Comparison of ENCODE assay signal across 9 mouse cellular contexts in genomic region chr1:111633860-111634460, GRCm38 (mm10).
DNase-seq lines count a peak whose midpoint lies in the region; ATAC-seq lines count a peak whose summit lies in the region.
"Had no signal": no experiment of that assay in that cellular context is flagged by ENCODE, and none has a peak within 500 bp of the region (broad histone marks: within the 10 kb centered on the region; RNA-seq: fewer than 3 reads in every experiment).

No protein-coding gene starts in this region.

- no peak overlapping the region for H3K4me2 ChIP-seq in embryonic facial prominence, embryonic 11.5 days (ENCODE audit: low read depth, low read length)
- no peak overlapping the region for H3K4me2 ChIP-seq in midbrain, embryonic 11.5 days
- H3K4me2 ChIP-seq in hindbrain, embryonic 12.5 days (replicated peaks) = no peak overlapping the region
- H3K4me2 ChIP-seq: embryonic facial prominence, embryonic 15.5 days had no signal

- H3K27ac ChIP-seq in embryonic facial prominence, embryonic 11.5 days (replicated peaks; ENCODE audit: low read depth, low read length) = no peak overlapping the region
- H3K27ac ChIP-seq in embryonic facial prominence, embryonic 10.5 days (replicated peaks) = no peak overlapping the region
- H3K27ac ChIP-seq in midbrain, embryonic 11.5 days (ENCODE audit: low read depth, low read length) = no peak overlapping the region
- H3K27ac ChIP-seq in midbrain, embryonic 10.5 days (replicated peaks) = no peak overlapping the region
- no peak overlapping the region for H3K27ac ChIP-seq in hindbrain, embryonic 12.5 days
- H3K27ac ChIP-seq: embryonic facial prominence, embryonic 15.5 days had no signal

- H3K9ac ChIP-seq in embryonic facial prominence, embryonic 11.5 days (replicated peaks; ENCODE audit: low read length) = no peak overlapping the region
- no peak overlapping the region for H3K9ac ChIP-seq in midbrain, embryonic 11.5 days (ENCODE audit: low read length)
- no peak overlapping the region for H3K9ac ChIP-seq in hindbrain, embryonic 12.5 days
- H3K9ac ChIP-seq: embryonic facial prominence, embryonic 15.5 days had no signal

- no peaks in the 10 kb centered on the region for H3K27me3 ChIP-seq in embryonic facial prominence, embryonic 11.5 days (ENCODE audit: control insufficient read depth, insufficient read depth, low read length)
- no peaks in the 10 kb centered on the region for H3K27me3 ChIP-seq in embryonic facial prominence, embryonic 10.5 days (replicated peaks; ENCODE audit: low read depth, poor library complexity, severe bottlenecking)
- H3K27me3 ChIP-seq in midbrain, embryonic 11.5 days (ENCODE audit: control insufficient read depth, insufficient read depth, low read length) = no peaks in the 10 kb centered on the region
- H3K27me3 ChIP-seq in midbrain, embryonic 10.5 days (ENCODE audit: low read depth, poor library complexity, severe bottlenecking) = no peaks in the 10 kb centered on the region
- H3K27me3 ChIP-seq in hindbrain, embryonic 12.5 days = no peaks in the 10 kb centered on the region
- H3K27me3 ChIP-seq: embryonic facial prominence, embryonic 15.5 days had no signal

- H3K9me3 ChIP-seq in embryonic facial prominence, embryonic 11.5 days (replicated peaks; ENCODE audit: control insufficient read depth, low read length) = no peaks in the 10 kb centered on the region
- H3K9me3 ChIP-seq in embryonic facial prominence, embryonic 10.5 days = no peaks in the 10 kb centered on the region
- no peaks in the 10 kb centered on the region for H3K9me3 ChIP-seq in midbrain, embryonic 11.5 days (ENCODE audit: control insufficient read depth, low read length)
- no peaks in the 10 kb centered on the region for H3K9me3 ChIP-seq in midbrain, embryonic 10.5 days (replicated peaks)
- no peaks in the 10 kb centered on the region for H3K9me3 ChIP-seq in hindbrain, embryonic 12.5 days (replicated peaks)
- H3K9me3 ChIP-seq: embryonic facial prominence, embryonic 15.5 days had no signal

- DNase-seq in embryonic facial prominence, embryonic 11.5 days (ENCODE audit: low spot score) = peak; percentile 74
- no peak for DNase-seq in embryonic facial prominence, embryonic 10.5 days (ENCODE audit: low spot score)
- DNase-seq in midbrain, embryonic 11.5 days (ENCODE audit: low spot score, missing footprints) = peak; percentile 90
- DNase-seq in midbrain, embryonic 10.5 days (ENCODE audit: low spot score) = no peak
- DNase-seq in retina, postnatal 7 days (ENCODE audit: low read depth, low spot score) = peak; percentile 20
- no peak for DNase-seq in cerebellum, adult 8-10 months

- H3K36me3 ChIP-seq in embryonic facial prominence, embryonic 11.5 days (replicated peaks; ENCODE audit: control insufficient read depth, insufficient read depth, low read depth, low read length) = no peaks in the 10 kb centered on the region
- H3K36me3 ChIP-seq in embryonic facial prominence, embryonic 10.5 days (replicated peaks) = no peaks in the 10 kb centered on the region
- no peaks in the 10 kb centered on the region for H3K36me3 ChIP-seq in midbrain, embryonic 11.5 days (ENCODE audit: control insufficient read depth, insufficient read depth, low read length)
- no peaks in the 10 kb centered on the region for H3K36me3 ChIP-seq in midbrain, embryonic 10.5 days
- H3K36me3 ChIP-seq in hindbrain, embryonic 12.5 days = no peaks in the 10 kb centered on the region
- H3K36me3 ChIP-seq: embryonic facial prominence, embryonic 15.5 days had no signal

- H3K4me1 ChIP-seq in embryonic facial prominence, embryonic 11.5 days (ENCODE audit: control insufficient read depth, insufficient read depth, low read length) = no peaks in the 10 kb centered on the region
- no peaks in the 10 kb centered on the region for H3K4me1 ChIP-seq in embryonic facial prominence, embryonic 10.5 days
- H3K4me1 ChIP-seq in midbrain, embryonic 11.5 days (ENCODE audit: control insufficient read depth, insufficient read depth, low read length) = no peaks in the 10 kb centered on the region
- no peaks in the 10 kb centered on the region for H3K4me1 ChIP-seq in midbrain, embryonic 10.5 days
- H3K4me1 ChIP-seq in hindbrain, embryonic 12.5 days = no peaks in the 10 kb centered on the region
- H3K4me1 ChIP-seq: embryonic facial prominence, embryonic 15.5 days had no signal

- 61% methylated on average over 3 of the region's 3 CpGs for WGBS in embryonic facial prominence, embryonic 11.5 days
- WGBS in embryonic facial prominence, embryonic 10.5 days = 62% methylated on average over 3 of the region's 3 CpGs
- WGBS in midbrain, embryonic 11.5 days = 65% methylated on average over 3 of the region's 3 CpGs
- 68% methylated on average over 3 of the region's 3 CpGs for WGBS in midbrain, embryonic 10.5 days
- WGBS in hindbrain, embryonic 12.5 days = 57% methylated on average over 3 of the region's 3 CpGs

- no peak; the same call in 1 of the 2 replicates for ATAC-seq in embryonic facial prominence, embryonic 11.5 days (replicated peaks; ENCODE audit: insufficient number of reproducible peaks, low FRiP score, low TSS enrichment, low read depth)
- ATAC-seq in midbrain, embryonic 11.5 days (ENCODE audit: low FRiP score) = peak; percentile 89
- ATAC-seq in hindbrain, embryonic 12.5 days (ENCODE audit: low FRiP score) = peak; percentile 92
- no peak for ATAC-seq in inflammation-experienced regulatory T-cells, adult 6 months

- no peak overlapping the region for H3K4me3 ChIP-seq in embryonic facial prominence, embryonic 11.5 days (ENCODE audit: low read depth, low read length)
- H3K4me3 ChIP-seq in embryonic facial prominence, embryonic 10.5 days = no peak overlapping the region
- no peak overlapping the region for H3K4me3 ChIP-seq in midbrain, embryonic 11.5 days (ENCODE audit: low read depth, low read length)
- no peak overlapping the region for H3K4me3 ChIP-seq in midbrain, embryonic 10.5 days
- no peak overlapping the region for H3K4me3 ChIP-seq in hindbrain, embryonic 12.5 days
- H3K4me3 ChIP-seq: embryonic facial prominence, embryonic 15.5 days had no signal

Comparison
In these comparisons a context has a peak if more than half of its experiments do, and no peak if none do; other contexts are left out.
1. DNase-seq: peak in embryonic facial prominence, embryonic 11.5 days (single experiment), midbrain, embryonic 11.5 days (single experiment) and retina, postnatal 7 days (single experiment); none in embryonic facial prominence, embryonic 10.5 days (single experiment), midbrain, embryonic 10.5 days (single experiment) and cerebellum, adult 8-10 months (single experiment).
2. ATAC-seq: peak in midbrain, embryonic 11.5 days (single experiment) and hindbrain, embryonic 12.5 days (single experiment); none in embryonic facial prominence, embryonic 11.5 days (single experiment) and inflammation-experienced regulatory T-cells, adult 6 months (single experiment).